Mouse (Mus musculus) limb, embryonic 14.5 days (tissue): Measurements from ENCODE around the gene Cln6. TPM values are rescaled to one million over a fixed set of nuclear protein-coding genes. Genes with fewer than 3 reads are reported as not detected.
A peak's percentile ranks its signal among the peaks of the same experiment; 100 is the strongest.

Source experiments
- ATAC-seq: fragments of 200-750 bp; cut with Nextera tagmentation; 2 replicates; pipeline ENCODE4 v1.8.0; 2017; ENCODE audit warnings: low read depth, moderate number of reproducible peaks, moderate TSS enrichment; ENCODE audit not compliant: low FRiP score
- DNase-seq: peaks from one replicate; pipeline ENCODE4 v3.0.0-alpha.2; 2015; ENCODE audit warnings: low spot score
- H3K27ac ChIP-seq: fragments of 300-500 bp; sonication (generic); replicated peaks from 2 replicates; pipeline ENCODE4 v1.5.1; 2014; ENCODE audit warnings: low read depth, mild to moderate bottlenecking, low read length, moderate library complexity, mixed read lengths
- H3K27me3 ChIP-seq: fragments of 300-500 bp; sonication (generic); 2 replicates; pipeline ENCODE4 v1.6.1; 2014; ENCODE audit warnings: low read length, mixed read lengths; ENCODE audit not compliant: control insufficient read depth, insufficient read depth
- H3K36me3 ChIP-seq: fragments of 300-500 bp; sonication (generic); 2 replicates; pipeline ENCODE4 v1.6.1; 2014; ENCODE audit warnings: mild to moderate bottlenecking, low read length, moderate library complexity, mixed read lengths; ENCODE audit not compliant: control insufficient read depth, insufficient read depth
- H3K4me1 ChIP-seq: fragments of 300-500 bp; sonication (generic); 2 replicates; pipeline ENCODE4 v1.6.1; 2014; ENCODE audit warnings: antibody characterized with exemption, low read length, mixed read lengths; ENCODE audit not compliant: control insufficient read depth, insufficient read depth
- H3K4me2 ChIP-seq: fragments of 300-500 bp; sonication (generic); replicated peaks from 2 replicates; pipeline ENCODE4 v1.6.1; 2014; ENCODE audit warnings: low read depth, mild to moderate bottlenecking, low read length, moderate library complexity; ENCODE audit not compliant: severe bottlenecking
- H3K4me3 ChIP-seq: fragments of 300-500 bp; sonication (generic); replicated peaks from 2 replicates; pipeline ENCODE4 v1.5.1; 2014; ENCODE audit warnings: low read length
- H3K9ac ChIP-seq: fragments of 300-500 bp; sonication (generic); 2 replicates; pipeline ENCODE4 v1.6.1; 2014; ENCODE audit warnings: mild to moderate bottlenecking, low read depth, low read length, moderate library complexity; ENCODE audit not compliant: severe bottlenecking
- H3K9me3 ChIP-seq: fragments of 300-500 bp; sonication (generic); 2 replicates; pipeline ENCODE4 v1.6.1; 2016; ENCODE audit warnings: low read length; ENCODE audit not compliant: control insufficient read depth
- POLR2A ChIP-seq: fragments of 200-500 bp; IDR thresholded peaks from 2 replicates; pipeline ENCODE4 v1.8.0; 2012; ENCODE audit warnings: inconsistent platforms, mild to moderate bottlenecking, moderate library complexity, borderline replicate concordance; ENCODE audit not compliant: insufficient read depth, insufficient read length; ENCODE audit errors: extremely low read depth
- whole genome bisulfite sequencing: fragments of 180-500 bp; shearing (Covaris S2); extraction: QIAGEN DNeasy Blood & Tissue Kit; methylation state at CpG from one replicate; pipeline ENCODE4 v1.1.7; 2014; 5-methylcytosine and 5-hydroxymethylcytosine counted together
- polyA plus RNA-seq, 2 experiments: library from polyadenylated mRNA; depleted of rRNA in 1 of 2; stranded (reverse) in 1 of 2; unstranded in 1 of 2; fragments of >200 nt; fragmentation: Nextera tagmentation in 1 of 2; extraction: Ambion mirVana in 1 of 2; gene quantifications; 2 replicates each; pipeline versions ENCODE4 v1.2.1 to v1.2.3; 2012 to 2014

The Cln6 gene
- polyA plus RNA-seq, 2 experiments, result 25.6 to 57.5 TPM

- Histone ChIP-seq H3K27me3 (no peaks in the 10 kb centered on the region), H3K4me2 (no peak overlapping the region), H3K4me3 (no peak overlapping the region), H3K27ac (no peak overlapping the region), H3K36me3 (peaks cover 11% of the 10 kb centered on the region; the same call in 1 of the 2 replicates), H3K4me1 (peaks cover 8% of the 10 kb centered on the region; the same call in 1 of the 2 replicates), H3K9me3 (no peaks in the 10 kb centered on the region), H3K9ac (no peak overlapping the region)
- TF ChIP-seq POLR2A, result no peak
- WGBS, result 82% methylated on average over 10 of the region's 10 CpGs
- ATAC-seq, result no peak
- no peak for DNase-seq
Measured at GRCm38 (mm10) chr9:62843356-62844024, 4.9 kb downstream of the Cln6 start.

- Histone ChIP-seq H3K4me3 (no peak overlapping the region), H3K27ac (no peak overlapping the region), H3K4me1 (peaks cover 6% of the 10 kb centered on the region; the same call in 1 of the 2 replicates), H3K27me3 (no peaks in the 10 kb centered on the region), H3K36me3 (peaks cover 19% of the 10 kb centered on the region; the same call in 1 of the 2 replicates), H3K9me3 (no peaks in the 10 kb centered on the region), H3K4me2 (no peak overlapping the region), H3K9ac (no peak overlapping the region)
- TF ChIP-seq POLR2A, result no peak
- ATAC-seq (no peak), DNase-seq (no peak)
- WGBS, result 91% methylated on average over 5 of the region's 5 CpGs
Measured at GRCm38 (mm10) chr9:62844461-62844860, 5.9 kb downstream of the Cln6 start.

- no peak overlapping the region for H3K9ac ChIP-seq
- H3K4me1 ChIP-seq, result peaks cover 4% of the 10 kb centered on the region; the same call in 1 of the 2 replicates
- peaks cover 41% of the 10 kb centered on the region for H3K36me3 ChIP-seq
- WGBS, result 5% methylated on average over 3 of the region's 3 CpGs
- no peak for TF ChIP-seq POLR2A
- no peaks in the 10 kb centered on the region for H3K27me3 ChIP-seq
- ATAC-seq, result peak; percentile 60
- no peak overlapping the region for H3K4me2 ChIP-seq
- H3K4me3 ChIP-seq, result no peak overlapping the region
- no peak overlapping the region for H3K27ac ChIP-seq
- no peaks in the 10 kb centered on the region for H3K9me3 ChIP-seq
- peak; percentile 77 for DNase-seq
Measured at GRCm38 (mm10) chr9:62847694-62848093, 9.1 kb downstream of the Cln6 start.

GRCm38 (mm10) chr9:62848641-62849040 lies 10.1 kb downstream of the Cln6 start:
- no peak for TF ChIP-seq POLR2A
- Histone ChIP-seq H3K27me3 (no peaks in the 10 kb centered on the region), H3K4me2 (no peak overlapping the region), H3K9ac (no peak overlapping the region), H3K4me1 (peaks cover 4% of the 10 kb centered on the region; the same call in 1 of the 2 replicates), H3K27ac (no peak overlapping the region), H3K4me3 (no peak overlapping the region), H3K36me3 (peaks cover 41% of the 10 kb centered on the region), H3K9me3 (no peaks in the 10 kb centered on the region)
- DNase-seq (no peak), ATAC-seq (no peak)
- 80% methylated on average over 3 of the region's 3 CpGs for WGBS

- peaks cover 37% of the 10 kb centered on the region for H3K36me3 ChIP-seq
- H3K9me3 ChIP-seq, result no peaks in the 10 kb centered on the region
- no peak overlapping the region for H3K9ac ChIP-seq
- TF ChIP-seq POLR2A, result no peak
- H3K4me2 ChIP-seq, result no peak overlapping the region
- no peak overlapping the region for H3K4me3 ChIP-seq
- ATAC-seq, result no peak
- 78% methylated on average over 2 of the region's 2 CpGs for WGBS
- no peaks in the 10 kb centered on the region for H3K27me3 ChIP-seq
- no peak overlapping the region for H3K27ac ChIP-seq
- DNase-seq, result no peak
- H3K4me1 ChIP-seq, result peaks cover 8% of the 10 kb centered on the region
Measured at GRCm38 (mm10) chr9:62851571-62851970, 13.0 kb downstream of the Cln6 start.
